Mouse (Mus musculus): Measurements from ENCODE around the gene Spp2. TPM values are rescaled to one million over a fixed set of nuclear protein-coding genes. Genes with fewer than 3 reads are reported as not detected.

Spp2 gene
- polyA plus RNA-seq, 1 experiment from 2014 or later = not detected

GRCm38 (mm10) chr1:88461096-88461495, 54.3 kb downstream of the Spp2 start:
- Histone ChIP-seq H3K36me3 (ENCODE audit: control insufficient read depth, insufficient read depth, low read length) (no peaks in the 10 kb centered on the region), H3K4me1 (ENCODE audit: control insufficient read depth in 2 of 2, insufficient read depth in 2 of 2, low read length in 2 of 2) (peaks cover 3 to 11% of the 10 kb centered on the region in 2 experiments), H3K4me2 (ENCODE audit: low read length) (no peak overlapping the region), H3K4me3 (ENCODE audit: control insufficient read depth in 1 of 2, insufficient read depth in 1 of 2, low read depth in 1 of 2, low read length in 2 of 2) (no peak overlapping the region), H3K9me3 (ENCODE audit: control insufficient read depth, low read length) (no peaks in the 10 kb centered on the region), H3K27ac (replicated peaks in 1 of 2; ENCODE audit: control insufficient read depth in 1 of 2, insufficient read depth in 1 of 2, low read depth in 2 of 2, low read length in 2 of 2) (no peak overlapping the region), H3K9ac (ENCODE audit: low read length) (no peak overlapping the region), H3K27me3 (ENCODE audit: control insufficient read depth, insufficient read depth, low read length) (no peaks in the 10 kb centered on the region)
- 24% methylated on average over 1 of the region's 1 CpGs for WGBS
- no peak for ATAC-seq (ENCODE audit: insufficient number of reproducible peaks, insufficient read depth, low FRiP score, low read depth)

DNA sequence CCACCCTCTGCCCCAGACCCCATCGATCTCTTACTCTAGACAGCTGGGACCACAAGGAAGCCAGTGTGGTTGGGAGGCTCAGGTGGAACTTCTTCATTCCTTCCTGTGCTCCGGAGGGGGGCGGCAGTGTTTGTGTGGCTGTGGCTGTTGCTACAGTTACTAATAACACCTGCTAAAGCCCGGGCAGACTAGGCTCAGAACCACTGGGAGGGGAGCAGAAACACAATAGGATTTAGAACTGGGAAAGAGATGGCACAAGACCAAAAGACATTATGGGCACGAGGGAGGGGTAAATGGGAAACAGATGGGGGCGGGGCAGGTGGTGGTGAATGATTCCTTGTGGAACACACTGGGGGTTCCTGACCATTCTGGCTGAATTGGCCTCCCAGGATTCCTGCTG, 55.7 kb downstream of the Spp2 start:
- H3K4me1 ChIP-seq (ENCODE audit: control insufficient read depth in 2 of 2, insufficient read depth in 2 of 2, low read length in 2 of 2) = peaks cover 3 to 11% of the 10 kb centered on the region in 2 experiments
- no peaks in the 10 kb centered on the region for H3K27me3 ChIP-seq (ENCODE audit: control insufficient read depth, insufficient read depth, low read length)
- H3K27ac ChIP-seq (replicated peaks in 1 of 2; ENCODE audit: control insufficient read depth in 1 of 2, insufficient read depth in 1 of 2, low read depth in 2 of 2, low read length in 2 of 2) = no peak overlapping the region
- H3K4me3 ChIP-seq (ENCODE audit: control insufficient read depth in 1 of 2, insufficient read depth in 1 of 2, low read depth in 1 of 2, low read length in 2 of 2) = no peak overlapping the region
- H3K9ac ChIP-seq (ENCODE audit: low read length) = no peak overlapping the region
- ATAC-seq (ENCODE audit: insufficient number of reproducible peaks, insufficient read depth, low FRiP score, low read depth) = no peak
- H3K9me3 ChIP-seq (ENCODE audit: control insufficient read depth, low read length) = no peaks in the 10 kb centered on the region
- WGBS = 63% methylated on average over 6 of the region's 6 CpGs
- H3K36me3 ChIP-seq (ENCODE audit: control insufficient read depth, insufficient read depth, low read length) = no peaks in the 10 kb centered on the region
- H3K4me2 ChIP-seq (ENCODE audit: low read length) = no peak overlapping the region

DNA sequence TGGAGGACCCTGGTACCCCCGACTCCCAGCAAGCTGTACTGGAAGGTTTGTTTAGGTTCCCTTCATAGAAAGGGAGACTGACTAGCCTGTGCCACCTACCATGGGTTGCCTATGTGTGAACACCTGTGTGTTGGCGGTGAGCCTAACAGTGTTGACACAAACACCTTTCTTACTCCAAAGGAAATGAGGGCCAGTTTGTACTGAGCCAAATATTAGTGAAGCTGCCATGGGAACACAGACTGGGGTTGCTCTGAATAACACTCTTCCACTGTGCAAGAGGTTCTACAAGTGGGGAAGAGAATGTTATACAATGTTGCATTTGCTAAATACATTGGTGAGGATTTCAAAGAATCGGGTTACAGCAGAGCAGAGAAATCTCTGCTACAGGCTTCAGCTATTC, 56.5 kb downstream of the Spp2 start:
- WGBS = 90% methylated on average over 3 of the region's 3 CpGs
- no peak overlapping the region for H3K4me2 ChIP-seq (ENCODE audit: low read length)
- no peaks in the 10 kb centered on the region for H3K27me3 ChIP-seq (ENCODE audit: control insufficient read depth, insufficient read depth, low read length)
- no peak for ATAC-seq (ENCODE audit: insufficient number of reproducible peaks, insufficient read depth, low FRiP score, low read depth)
- no peak overlapping the region for H3K4me3 ChIP-seq (ENCODE audit: control insufficient read depth in 1 of 2, insufficient read depth in 1 of 2, low read depth in 1 of 2, low read length in 2 of 2)
- H3K9me3 ChIP-seq (ENCODE audit: control insufficient read depth, low read length) = no peaks in the 10 kb centered on the region
- no peaks in the 10 kb centered on the region for H3K36me3 ChIP-seq (ENCODE audit: control insufficient read depth, insufficient read depth, low read length)
- peaks cover 3 to 11% of the 10 kb centered on the region in 2 experiments for H3K4me1 ChIP-seq (ENCODE audit: control insufficient read depth in 2 of 2, insufficient read depth in 2 of 2, low read length in 2 of 2)
- no peak overlapping the region; a peak in 1 of 4 replicates for H3K27ac ChIP-seq (replicated peaks in 1 of 2; ENCODE audit: control insufficient read depth in 1 of 2, insufficient read depth in 1 of 2, low read depth in 2 of 2, low read length in 2 of 2)
- no peak overlapping the region for H3K9ac ChIP-seq (ENCODE audit: low read length)

GRCm38 (mm10) chr1:88464109-88464905, 57.5 kb downstream of the Spp2 start:
- no peak overlapping the region for H3K4me3 ChIP-seq (ENCODE audit: control insufficient read depth in 1 of 2, insufficient read depth in 1 of 2, low read depth in 1 of 2, low read length in 2 of 2)
- ATAC-seq (ENCODE audit: insufficient number of reproducible peaks, insufficient read depth, low FRiP score, low read depth) = no peak
- WGBS = 62% methylated on average over 6 of the region's 6 CpGs
- H3K9me3 ChIP-seq (ENCODE audit: control insufficient read depth, low read length) = no peaks in the 10 kb centered on the region
- no peak overlapping the region for H3K4me2 ChIP-seq (ENCODE audit: low read length)
- no peaks in the 10 kb centered on the region for H3K27me3 ChIP-seq (ENCODE audit: control insufficient read depth, insufficient read depth, low read length)
- no peak overlapping the region for H3K9ac ChIP-seq (ENCODE audit: low read length)
- peaks cover 3 to 11% of the 10 kb centered on the region in 2 experiments for H3K4me1 ChIP-seq (ENCODE audit: control insufficient read depth in 2 of 2, insufficient read depth in 2 of 2, low read length in 2 of 2)
- no peaks in the 10 kb centered on the region for H3K36me3 ChIP-seq (ENCODE audit: control insufficient read depth, insufficient read depth, low read length)
- H3K27ac ChIP-seq (replicated peaks in 1 of 2; ENCODE audit: control insufficient read depth in 1 of 2, insufficient read depth in 1 of 2, low read depth in 2 of 2, low read length in 2 of 2) = no peak overlapping the region

GRCm38 (mm10) chr1:88465722-88466121, 59.0 kb downstream of the Spp2 start:
- Histone ChIP-seq H3K9ac (ENCODE audit: low read length) (no peak overlapping the region), H3K4me1 (ENCODE audit: control insufficient read depth in 2 of 2, insufficient read depth in 2 of 2, low read length in 2 of 2) (peaks cover 3 to 11% of the 10 kb centered on the region in 2 experiments), H3K4me3 (ENCODE audit: control insufficient read depth in 1 of 2, insufficient read depth in 1 of 2, low read depth in 1 of 2, low read length in 2 of 2) (no peak overlapping the region), H3K4me2 (ENCODE audit: low read length) (no peak overlapping the region), H3K36me3 (ENCODE audit: control insufficient read depth, insufficient read depth, low read length) (no peaks in the 10 kb centered on the region), H3K27ac (replicated peaks in 1 of 2; ENCODE audit: control insufficient read depth in 1 of 2, insufficient read depth in 1 of 2, low read depth in 2 of 2, low read length in 2 of 2) (no peak overlapping the region), H3K9me3 (ENCODE audit: control insufficient read depth, low read length) (no peaks in the 10 kb centered on the region), H3K27me3 (ENCODE audit: control insufficient read depth, insufficient read depth, low read length) (no peaks in the 10 kb centered on the region)
- WGBS = 60% methylated on average over 4 of the region's 4 CpGs
- no peak for ATAC-seq (ENCODE audit: insufficient number of reproducible peaks, insufficient read depth, low FRiP score, low read depth)

GRCm38 (mm10) chr1:88466325-88467064, 59.7 kb downstream of the Spp2 start:
- Histone ChIP-seq H3K27ac (replicated peaks in 1 of 2; ENCODE audit: control insufficient read depth in 1 of 2, insufficient read depth in 1 of 2, low read depth in 2 of 2, low read length in 2 of 2) (no peak overlapping the region), H3K4me1 (ENCODE audit: control insufficient read depth in 2 of 2, insufficient read depth in 2 of 2, low read length in 2 of 2) (peaks cover 3 to 11% of the 10 kb centered on the region in 2 experiments; a peak in 3 of 4 replicates), H3K27me3 (ENCODE audit: control insufficient read depth, insufficient read depth, low read length) (no peaks in the 10 kb centered on the region), H3K9me3 (ENCODE audit: control insufficient read depth, low read length) (no peaks in the 10 kb centered on the region), H3K9ac (ENCODE audit: low read length) (no peak overlapping the region), H3K4me3 (ENCODE audit: control insufficient read depth in 1 of 2, insufficient read depth in 1 of 2, low read depth in 1 of 2, low read length in 2 of 2) (no peak overlapping the region), H3K36me3 (ENCODE audit: control insufficient read depth, insufficient read depth, low read length) (no peaks in the 10 kb centered on the region), H3K4me2 (ENCODE audit: low read length) (no peak overlapping the region)
- 83% methylated on average over 8 of the region's 8 CpGs for WGBS
- no peak for ATAC-seq (ENCODE audit: insufficient number of reproducible peaks, insufficient read depth, low FRiP score, low read depth)

DNA sequence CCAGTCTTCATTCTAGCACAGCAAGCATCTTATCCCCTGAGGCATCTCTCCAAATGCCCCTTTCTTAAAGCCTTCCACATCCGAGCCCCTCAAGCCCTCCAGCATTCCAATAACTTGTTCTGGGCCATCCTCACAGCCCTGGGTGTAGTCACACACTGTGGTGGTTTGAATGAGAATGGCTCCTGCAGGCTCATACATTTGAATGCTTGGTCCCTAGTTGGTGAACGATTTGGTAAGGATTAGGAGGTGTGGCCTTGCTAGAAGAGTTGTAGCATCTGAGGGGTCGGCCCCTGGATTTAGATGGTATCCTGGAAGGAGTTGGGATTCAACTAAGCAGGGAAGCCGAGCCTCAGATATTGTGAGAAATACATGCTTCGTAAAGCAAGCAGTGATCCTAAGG, 61.1 kb downstream of the Spp2 start:
- Histone ChIP-seq H3K4me3 (ENCODE audit: control insufficient read depth in 1 of 2, insufficient read depth in 1 of 2, low read depth in 1 of 2, low read length in 2 of 2) (no peak overlapping the region), H3K4me2 (ENCODE audit: low read length) (no peak overlapping the region), H3K27ac (replicated peaks in 1 of 2; ENCODE audit: control insufficient read depth in 1 of 2, insufficient read depth in 1 of 2, low read depth in 2 of 2, low read length in 2 of 2) (no peak overlapping the region), H3K9ac (ENCODE audit: low read length) (no peak overlapping the region), H3K27me3 (ENCODE audit: control insufficient read depth, insufficient read depth, low read length) (no peaks in the 10 kb centered on the region), H3K4me1 (ENCODE audit: control insufficient read depth in 2 of 2, insufficient read depth in 2 of 2, low read length in 2 of 2) (peaks cover 3 to 11% of the 10 kb centered on the region in 2 experiments; a peak in 3 of 4 replicates), H3K9me3 (ENCODE audit: control insufficient read depth, low read length) (no peaks in the 10 kb centered on the region), H3K36me3 (ENCODE audit: control insufficient read depth, insufficient read depth, low read length) (no peaks in the 10 kb centered on the region)
- 82% methylated on average over 5 of the region's 5 CpGs for WGBS
- no peak for ATAC-seq (ENCODE audit: insufficient number of reproducible peaks, insufficient read depth, low FRiP score, low read depth)

Data from heart, embryonic 14.5 days (tissue).